Mouse (Mus musculus): ENCODE results near the gene Gm43064.
"Not testable (repeated sequence)": the region's sequence is repeated elsewhere in the genome, so short reads cannot be mapped to it uniquely, and the experiment has no call there.

The Gm43064 gene

GRCm38 (mm10) chr3:103808891-103809798, at the start of gene Gm43064, which contains the start of the genes Dclre1b and Ap4b1:
Gene Gm43064, plus strand, starts transcription at chr3:103809573.
Gene Dclre1b, minus strand, starts transcription at chr3:103809444.
Gene Ap4b1, plus strand, starts transcription at chr3:103809520.
- peak; percentile 95 for DNase-seq (ENCODE audit: low read depth, low spot score)

- DNase-seq (ENCODE audit: low read depth, low spot score) = no peak
Observed at GRCm38 (mm10) chr3:103766789-103767188, 42.6 kb upstream of the Gm43064 start.

- DNase-seq (ENCODE audit: low read depth, low spot score) = no peak
Observed at GRCm38 (mm10) chr3:103771531-103772130, 37.7 kb upstream of the Gm43064 start.

GRCm38 (mm10) chr3:103772846-103773245, 36.5 kb upstream of the Gm43064 start:
- no peak for DNase-seq (ENCODE audit: low read depth, low spot score)

DNA sequence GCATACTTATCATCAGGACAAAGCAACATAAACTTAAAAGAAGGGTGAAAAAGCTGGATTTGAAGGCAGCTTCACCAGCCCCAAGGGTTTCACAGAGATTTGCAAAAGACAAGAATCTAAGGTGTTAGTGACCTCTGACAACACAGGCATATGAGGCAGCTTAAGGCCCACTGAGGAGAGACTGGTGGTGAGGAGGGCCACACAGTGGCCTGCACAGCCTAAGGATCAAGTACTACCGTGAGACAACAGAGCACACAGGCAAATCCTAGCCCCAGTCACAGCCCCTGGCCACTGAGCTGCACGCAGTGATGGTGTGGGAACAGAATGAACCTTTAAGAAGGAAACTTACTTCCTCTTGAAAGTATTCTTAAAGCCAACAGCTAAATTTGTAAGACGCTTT, 35.9 kb upstream of the Gm43064 start:
- no peak for DNase-seq (ENCODE audit: low read depth, low spot score)

GRCm38 (mm10) chr3:103774009-103774408, 35.4 kb upstream of the Gm43064 start:
- DNase-seq (ENCODE audit: low read depth, low spot score) = no peak

GRCm38 (mm10) chr3:103777940-103778339, 31.4 kb upstream of the Gm43064 start:
- DNase-seq (ENCODE audit: low read depth, low spot score) = no peak

- DNase-seq (ENCODE audit: low read depth, low spot score) = no peak
Observed at GRCm38 (mm10) chr3:103778660-103779059, 30.7 kb upstream of the Gm43064 start.

GRCm38 (mm10) chr3:103779183-103779582, 30.2 kb upstream of the Gm43064 start:
- no peak for DNase-seq (ENCODE audit: low read depth, low spot score)

GRCm38 (mm10) chr3:103780271-103780670, 29.1 kb upstream of the Gm43064 start:
- no peak for DNase-seq (ENCODE audit: low read depth, low spot score)

- no peak for DNase-seq (ENCODE audit: low read depth, low spot score)
Observed at GRCm38 (mm10) chr3:103780777-103781176, 28.6 kb upstream of the Gm43064 start.

DNA sequence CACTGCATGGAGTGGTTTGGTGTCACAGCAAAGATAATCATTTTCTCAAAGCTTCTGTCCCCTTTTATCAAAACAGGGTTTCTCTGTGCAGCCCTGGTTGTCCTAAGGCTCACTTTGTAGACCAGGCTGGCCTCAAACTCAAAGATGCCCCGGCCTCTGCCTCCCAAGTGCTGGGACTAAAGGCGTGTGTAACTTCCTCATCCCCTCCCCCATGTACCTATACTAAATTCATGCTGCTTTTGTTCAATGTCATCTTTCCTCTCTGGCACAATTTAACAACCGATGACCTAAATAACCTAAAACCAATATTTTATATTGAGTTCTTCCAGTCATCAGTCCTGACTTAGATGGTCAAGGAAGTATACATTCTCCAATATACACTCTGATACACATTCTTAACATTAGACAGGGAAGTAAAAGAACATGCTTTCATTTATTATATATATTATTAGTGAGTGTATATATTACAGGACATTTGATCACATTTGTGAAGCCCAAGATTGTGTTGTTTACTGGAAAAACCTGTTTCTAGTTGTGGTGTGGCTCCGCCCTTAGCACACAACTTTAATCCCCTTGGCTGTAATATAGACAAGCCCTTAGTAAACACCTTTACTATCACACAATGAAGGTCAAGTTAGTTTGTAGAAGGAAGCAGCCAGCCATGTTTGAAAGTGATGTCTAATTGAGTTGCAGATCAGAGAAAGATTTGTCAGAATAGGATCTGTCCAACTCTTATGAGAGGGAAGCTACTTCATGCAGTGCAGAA, 26.3 kb upstream of the Gm43064 start:
- no peak for DNase-seq (ENCODE audit: low read depth, low spot score)

DNA sequence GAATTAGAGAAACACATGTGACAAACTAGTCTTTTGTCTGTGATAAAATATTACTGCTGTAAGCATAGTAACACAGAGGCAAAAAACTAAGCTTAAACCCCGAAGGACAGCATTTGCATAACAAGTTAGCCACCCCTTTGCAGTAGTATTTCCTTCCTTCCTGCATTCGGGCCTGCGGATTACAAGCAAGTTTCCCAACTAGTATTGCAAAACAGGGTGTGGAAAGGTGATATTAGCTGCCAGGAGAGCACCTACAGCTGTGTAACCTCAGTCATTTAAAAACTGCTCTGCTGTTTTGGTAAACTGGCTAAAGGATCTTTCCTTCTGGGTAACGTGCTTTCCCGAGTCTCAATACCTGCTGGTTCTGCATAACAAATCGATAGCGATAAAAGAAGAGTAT, 22.1 kb upstream of the Gm43064 start:
- DNase-seq (ENCODE audit: low read depth, low spot score) = no peak

DNA sequence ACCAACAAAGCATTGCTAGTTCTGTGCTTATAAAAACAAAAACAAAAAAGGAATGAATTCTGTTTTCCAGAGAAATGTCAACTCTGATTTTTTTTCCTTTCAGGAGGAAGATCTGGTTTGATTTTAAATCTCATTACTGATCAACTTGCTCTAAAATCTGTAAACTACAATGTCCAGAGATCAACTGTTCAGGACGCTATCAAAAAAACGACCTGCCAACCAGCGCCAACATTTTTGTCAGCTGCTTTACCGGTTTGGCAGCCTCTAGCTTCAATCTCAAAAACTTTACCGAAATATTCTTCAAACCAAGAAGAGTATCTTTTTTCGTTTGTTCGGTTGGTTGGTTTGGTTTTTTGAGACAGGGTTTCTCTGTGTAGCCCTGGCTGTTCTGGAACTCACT, 20.3 kb upstream of the Gm43064 start:
- no peak for DNase-seq (ENCODE audit: low read depth, low spot score)

GRCm38 (mm10) chr3:103789891-103790345, 19.5 kb upstream of the Gm43064 start:
- DNase-seq (ENCODE audit: low read depth, low spot score) = peak; percentile 45

DNA sequence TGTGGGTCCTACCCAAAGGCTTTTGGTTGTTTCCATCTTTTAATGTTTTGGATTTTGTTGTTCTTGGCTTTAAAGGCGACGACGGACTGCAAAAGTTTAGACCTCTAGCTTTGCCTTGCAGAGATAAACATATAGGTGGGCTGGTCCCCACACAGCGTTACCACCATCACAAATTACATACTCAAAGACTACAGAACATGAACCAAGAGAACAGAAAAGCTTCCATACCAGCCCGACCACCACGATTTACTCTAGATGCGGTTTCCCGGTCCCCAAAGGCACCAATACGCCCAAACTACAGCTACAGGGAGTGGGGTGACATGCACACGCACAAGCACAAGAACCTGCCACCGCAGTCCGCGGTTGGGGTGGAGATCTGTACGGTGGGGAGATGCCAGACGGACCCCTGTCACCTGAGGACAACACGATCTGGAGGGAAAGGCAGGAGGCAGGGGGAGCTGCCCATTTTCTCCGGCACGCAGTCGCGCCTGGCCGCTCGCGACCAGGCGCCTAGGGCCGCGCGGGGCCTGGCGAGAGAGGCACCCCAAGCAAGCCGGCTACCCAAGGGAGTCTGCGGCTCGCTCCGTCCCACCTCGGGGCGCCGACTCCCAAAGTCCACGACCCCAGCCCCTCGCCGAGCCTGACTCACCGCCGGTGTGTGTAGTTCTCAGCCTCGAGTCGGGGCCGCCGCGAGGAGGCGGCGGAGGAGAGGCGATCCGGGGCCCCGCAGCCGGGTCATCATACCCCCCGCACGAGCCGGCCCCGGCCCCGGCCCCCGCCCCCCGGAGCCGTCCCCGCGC, 18.8 kb upstream of the Gm43064 start:
- DNase-seq (ENCODE audit: low read depth, low spot score) = peak; percentile 35

GRCm38 (mm10) chr3:103791230-103792110, 17.9 kb upstream of the Gm43064 start, which contains the start of gene Hipk1:
Gene Hipk1, minus strand, starts transcription at chr3:103791563.
- DNase-seq (ENCODE audit: low read depth, low spot score) = peak; percentile 90

DNA sequence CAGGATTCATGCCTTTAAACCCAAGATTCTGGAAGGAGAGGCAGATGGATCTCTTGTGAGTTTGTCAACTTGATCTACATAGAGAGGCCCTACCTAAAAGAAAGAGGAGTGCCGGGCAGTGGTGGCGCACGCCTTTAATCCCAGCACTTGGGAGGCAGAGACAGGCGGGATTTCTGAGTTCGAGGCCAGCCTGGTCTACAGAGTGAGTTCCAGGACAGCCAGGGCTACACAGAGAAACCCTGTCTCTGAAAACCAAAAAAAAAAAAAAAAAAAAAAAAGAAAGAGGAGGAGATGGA, 17.3 kb upstream of the Gm43064 start:
- not testable (repeated sequence) for DNase-seq (ENCODE audit: low read depth, low spot score)

DNA sequence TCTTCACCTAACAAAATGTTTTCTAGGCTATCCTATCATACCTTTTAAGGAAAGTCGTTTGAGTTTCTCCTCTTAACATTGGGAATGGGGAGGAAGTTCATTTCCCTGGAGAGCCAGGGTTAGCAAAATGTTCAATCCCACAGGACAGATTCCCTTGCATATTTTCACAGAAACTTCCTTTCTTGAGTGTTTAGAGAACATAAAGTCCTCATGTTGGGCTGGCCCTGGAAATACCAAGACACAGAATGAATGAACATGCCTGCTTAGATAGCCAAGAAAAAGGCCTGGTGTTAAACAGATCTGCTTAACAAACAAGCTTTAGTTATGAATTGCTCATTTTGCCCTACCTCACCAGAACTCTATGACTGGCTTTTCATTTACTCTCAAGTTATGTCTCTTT, 16.8 kb upstream of the Gm43064 start:
- DNase-seq (ENCODE audit: low read depth, low spot score) = no peak

DNA sequence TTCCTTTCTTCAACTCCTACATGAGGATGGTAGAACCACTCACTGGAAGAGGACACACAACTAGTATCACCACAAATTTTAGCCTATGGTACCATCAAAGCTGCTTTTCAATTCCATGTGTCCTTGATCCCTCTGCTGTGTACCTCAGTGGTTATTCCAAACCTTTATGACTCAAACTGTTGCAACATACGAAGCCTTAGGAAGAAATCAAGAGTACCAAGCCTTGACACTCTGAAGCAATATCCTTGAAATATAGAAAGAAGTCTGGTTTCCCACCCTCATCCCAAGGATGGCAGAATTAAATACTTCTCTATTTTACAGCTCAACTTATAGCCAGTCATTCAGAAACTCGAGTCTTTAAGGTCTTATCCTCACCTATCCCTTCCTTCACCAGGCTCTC, 13.0 kb upstream of the Gm43064 start:
- no peak for DNase-seq (ENCODE audit: low read depth, low spot score)

All from mesoderm, embryonic 11.5 days (tissue).